Mouse (Mus musculus): ENCODE data around the gene Ccdc8.

The Ccdc8 gene

DNA sequence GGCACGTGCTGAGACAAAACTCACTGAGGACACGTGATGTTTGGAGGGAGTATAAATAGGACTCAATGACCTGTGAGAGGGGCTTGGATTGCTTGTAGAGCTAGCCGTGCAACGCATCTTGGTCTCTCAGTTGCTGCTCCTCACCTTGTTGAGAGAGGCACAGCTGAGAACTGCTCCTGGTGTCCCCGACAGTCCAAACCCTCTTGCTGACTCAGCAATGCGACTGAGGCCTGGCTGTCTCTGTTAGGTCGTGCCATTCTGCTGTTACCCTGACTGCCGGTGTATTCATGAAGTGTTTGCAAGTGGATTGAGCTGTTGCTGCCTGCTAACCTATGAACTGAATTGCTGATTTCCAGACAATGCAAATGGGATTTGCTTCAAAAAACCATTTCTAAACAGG is 16.2 kb upstream of the Ccdc8 start:
- DNase-seq (ENCODE audit: low spot score): no peak

DNA sequence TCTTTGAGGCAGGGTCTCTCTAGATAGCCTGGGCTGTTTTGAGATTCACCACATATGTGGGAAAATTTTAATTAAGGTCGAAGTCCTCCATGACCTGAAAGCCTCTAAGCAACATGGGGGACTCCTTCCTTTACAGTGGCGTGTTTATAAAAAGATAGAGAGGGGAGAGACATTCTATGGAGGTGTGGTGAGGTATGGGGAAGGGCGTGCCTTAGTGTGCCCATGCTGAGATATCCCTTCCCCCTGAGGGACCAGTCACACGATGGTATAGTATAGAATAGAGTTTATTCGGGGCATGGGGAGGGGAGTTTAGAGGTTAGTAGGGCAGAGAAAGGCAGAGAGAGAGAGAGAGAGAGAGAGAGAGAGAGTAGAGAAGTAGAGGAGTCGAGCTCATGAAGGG is 14.3 kb upstream of the Ccdc8 start:
- no peak for DNase-seq (ENCODE audit: low spot score)

DNA sequence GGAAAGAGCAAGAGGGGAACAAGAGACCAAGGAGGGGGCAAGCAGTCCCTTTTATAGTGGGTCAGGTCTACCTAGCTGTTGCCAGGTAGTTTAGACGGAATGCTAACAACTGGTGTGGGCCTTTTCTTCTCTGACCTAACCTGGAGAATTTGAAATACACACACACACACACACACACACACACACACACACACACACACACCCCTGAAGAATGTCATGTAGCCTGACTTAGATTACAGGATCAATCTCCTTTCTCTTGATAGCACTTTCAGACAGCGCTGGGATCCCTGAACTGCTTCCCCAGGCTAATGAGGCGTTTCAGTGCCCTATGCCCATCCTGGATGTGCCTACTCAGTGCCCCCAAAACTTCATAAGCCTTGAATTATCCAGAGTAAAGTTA is 13.9 kb upstream of the Ccdc8 start:
- no peak for DNase-seq (ENCODE audit: low spot score)

DNA sequence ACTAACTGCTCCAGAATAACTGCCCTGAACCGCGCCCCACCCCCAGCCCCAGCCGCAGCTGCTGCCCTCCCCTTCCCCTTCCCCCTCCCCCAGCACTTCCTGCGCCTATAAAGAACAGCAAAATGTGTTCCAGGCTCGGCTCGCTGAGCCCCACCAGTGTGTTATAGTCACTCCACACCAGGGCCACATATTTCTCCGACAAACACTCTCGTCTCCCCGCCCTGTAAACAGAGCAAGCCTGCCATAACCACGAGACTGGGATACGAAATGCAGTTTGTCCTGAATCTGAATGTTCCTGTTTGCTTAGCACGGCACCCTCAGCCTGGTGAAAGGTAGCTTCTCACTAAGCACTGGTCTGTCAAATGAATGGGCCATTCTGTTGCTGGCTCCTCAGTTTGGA is 12.2 kb upstream of the Ccdc8 start:
- no peak for DNase-seq (ENCODE audit: low spot score)

DNA sequence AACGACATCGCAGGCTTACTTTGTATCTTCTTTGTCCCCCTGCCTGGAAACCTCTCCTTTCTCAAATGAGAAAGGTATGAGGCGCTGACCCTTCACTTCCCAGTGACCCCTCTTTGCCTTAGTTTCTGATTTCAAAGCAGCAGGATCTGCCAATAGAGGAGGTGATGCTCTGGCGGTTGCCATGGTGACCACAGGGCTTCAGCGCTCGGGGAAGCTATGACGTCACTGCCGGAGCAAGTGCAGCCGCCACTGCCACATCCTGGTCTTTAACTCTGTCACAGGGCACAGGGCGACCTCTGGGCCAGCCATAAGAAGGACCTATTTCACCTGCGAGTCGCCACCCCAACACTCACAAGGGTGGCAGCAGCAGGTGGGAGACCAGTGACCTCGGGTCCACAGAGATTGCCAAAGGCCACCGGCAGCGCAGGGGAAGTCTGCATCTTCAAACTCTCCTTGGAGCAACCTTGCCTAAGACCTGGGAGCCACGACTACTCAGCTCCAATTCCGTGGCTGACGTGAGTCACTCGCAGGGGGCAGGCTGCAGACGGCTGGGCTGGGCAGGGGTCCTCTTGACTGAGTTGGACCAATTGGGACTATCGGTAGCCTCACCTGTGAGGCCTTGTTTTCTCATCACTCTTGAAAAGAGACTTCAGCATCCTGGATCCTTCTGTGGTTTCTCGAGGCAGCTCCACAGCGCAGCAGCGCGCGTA is 9.5 kb upstream of the Ccdc8 start, which contains the start of gene Gm42372:
TSS of gene Gm42372 (plus strand) at position 228 of the 710 bp plus-strand sequence.
- DNase-seq (ENCODE audit: low spot score): peak; percentile 90

- DNase-seq (ENCODE audit: low spot score): no peak
These were observed 4.9 kb upstream of the Ccdc8 start for GRCm38 (mm10) chr7:16987541-16988149.

DNA sequence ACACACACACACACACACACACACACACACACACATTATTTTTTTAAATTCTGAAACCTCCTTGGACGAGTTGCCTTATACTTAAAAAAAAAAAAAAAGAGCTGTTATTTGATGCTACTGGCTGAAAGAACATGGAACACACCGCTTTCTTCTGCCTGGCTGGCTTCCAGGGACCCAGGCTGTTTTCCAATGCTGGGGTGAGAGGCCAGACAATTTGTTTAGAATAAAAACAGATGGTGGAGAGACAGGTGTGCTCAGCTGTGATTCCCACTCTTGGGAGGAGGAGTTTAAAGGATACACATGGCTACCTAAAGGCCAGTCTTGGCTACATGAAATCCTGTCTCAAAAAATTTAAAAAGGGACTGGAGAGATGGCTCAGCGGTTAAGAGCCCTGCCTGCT is 4.1 kb upstream of the Ccdc8 start:
- no peak for DNase-seq (ENCODE audit: low spot score)

DNA sequence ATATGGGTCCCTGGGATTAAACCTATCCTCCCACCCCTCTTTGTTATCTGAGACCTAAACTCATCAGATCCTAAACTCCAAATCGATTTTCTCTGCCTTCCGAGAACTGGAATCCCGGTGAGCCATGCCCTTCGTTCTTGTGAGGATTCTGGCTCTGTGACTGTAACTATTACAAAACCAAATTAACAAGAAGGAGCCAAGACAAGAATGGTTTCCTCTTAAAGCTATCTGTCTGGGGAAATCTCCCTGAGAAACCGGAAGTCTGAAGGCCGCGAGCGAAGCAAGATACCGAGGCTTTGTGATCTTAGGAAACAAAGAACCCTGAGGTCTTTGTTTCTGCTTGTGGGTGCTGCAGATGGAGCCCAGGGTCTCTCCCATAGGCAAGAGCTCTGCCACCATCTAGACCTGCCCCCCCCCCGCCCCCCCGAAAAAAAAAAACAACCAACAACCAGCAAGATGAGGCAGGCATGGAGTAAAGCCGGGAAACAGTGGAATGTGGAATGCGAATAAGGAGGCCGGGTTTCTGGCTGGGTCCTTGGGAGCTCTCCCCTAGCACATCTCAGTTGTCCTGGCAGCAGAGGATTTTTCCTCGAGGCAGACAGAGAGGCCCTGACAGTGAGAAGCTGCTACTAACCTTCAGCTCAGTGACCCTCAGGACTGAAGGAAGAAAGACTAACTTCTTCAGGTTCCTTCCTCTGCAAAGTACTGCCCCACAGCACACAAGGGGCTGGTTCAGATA is 2.3 kb upstream of the Ccdc8 start:
- no peak for DNase-seq (ENCODE audit: low spot score)

DNA sequence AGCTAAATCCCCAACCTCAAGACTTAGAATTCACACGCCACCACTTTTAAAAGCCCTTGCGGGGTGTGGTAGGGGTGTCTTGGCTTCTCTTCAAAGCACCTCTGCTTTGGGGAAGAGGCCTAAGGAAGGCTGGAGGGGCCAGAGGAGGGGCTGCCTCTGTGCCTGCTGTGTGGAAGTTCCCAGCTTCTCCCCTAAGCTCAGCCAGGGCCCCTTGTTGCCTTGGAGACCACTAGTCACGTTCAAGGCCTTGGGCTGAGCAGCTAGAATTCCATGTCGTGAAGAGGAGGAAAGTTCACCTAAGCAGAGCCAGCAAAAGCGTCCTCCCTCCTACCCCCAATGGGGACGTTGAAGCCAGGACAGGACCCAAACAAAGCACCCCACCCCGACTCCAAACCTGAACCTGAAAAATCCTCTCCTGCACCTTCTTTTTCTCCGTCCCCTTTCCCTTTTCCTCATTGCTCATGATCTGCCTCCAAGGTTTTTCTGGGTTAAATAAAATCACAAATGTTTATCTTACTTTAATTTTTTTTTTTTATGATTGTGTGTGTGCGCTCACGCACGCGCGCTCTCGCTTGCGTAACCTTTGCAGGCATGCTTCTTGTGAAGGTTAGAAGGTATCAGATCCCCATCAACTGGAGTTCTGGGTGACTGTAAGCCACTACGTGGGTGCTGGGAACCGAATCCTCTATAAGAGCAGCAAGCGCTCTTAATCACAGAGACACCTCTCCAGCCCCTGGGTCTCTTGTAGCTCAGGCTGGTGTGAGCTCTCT is 642 bp upstream of the Ccdc8 start:
- no peak for DNase-seq (ENCODE audit: low spot score)

- no peak for DNase-seq (ENCODE audit: low spot score)
These were observed 1.3 kb downstream of the Ccdc8 start for GRCm38 (mm10) chr7:16993651-16994399.

DNA sequence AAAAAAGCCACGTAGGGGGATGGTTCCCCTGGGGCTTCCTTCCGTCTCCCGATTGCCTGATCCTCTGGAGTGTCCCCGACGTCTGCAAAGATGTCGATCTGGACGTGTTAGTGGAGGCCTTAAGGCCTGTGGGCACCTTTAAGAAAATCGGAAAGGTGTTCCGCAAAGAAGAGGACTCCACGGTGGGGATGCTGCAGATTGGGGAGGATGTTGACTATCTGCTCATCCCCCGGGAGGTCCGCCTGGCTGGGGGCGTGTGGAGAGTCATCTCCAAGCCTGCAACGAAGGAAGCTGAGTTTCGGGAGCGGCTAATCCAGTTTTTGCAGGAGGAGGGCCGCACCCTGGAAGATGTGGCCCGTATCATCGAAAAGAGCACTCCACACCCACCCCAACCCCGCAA is 1.9 kb downstream of the Ccdc8 start:
- no peak for DNase-seq (ENCODE audit: low spot score)

- no peak for DNase-seq (ENCODE audit: low spot score)
These were observed 2.8 kb downstream of the Ccdc8 start for GRCm38 (mm10) chr7:16995345-16995744.

GRCm38 (mm10) chr7:16999233-16999632 is 6.7 kb downstream of the Ccdc8 start:
- DNase-seq (ENCODE audit: low spot score): no peak

GRCm38 (mm10) chr7:16999650-17000049 is 7.1 kb downstream of the Ccdc8 start:
- DNase-seq (ENCODE audit: low spot score): peak; percentile 91

- DNase-seq (ENCODE audit: low spot score): peak; percentile 89
These were observed 10.1 kb downstream of the Ccdc8 start for GRCm38 (mm10) chr7:17002375-17003195.

GRCm38 (mm10) chr7:17003230-17003960 is 10.9 kb downstream of the Ccdc8 start:
- DNase-seq (ENCODE audit: low spot score): no peak

DNA sequence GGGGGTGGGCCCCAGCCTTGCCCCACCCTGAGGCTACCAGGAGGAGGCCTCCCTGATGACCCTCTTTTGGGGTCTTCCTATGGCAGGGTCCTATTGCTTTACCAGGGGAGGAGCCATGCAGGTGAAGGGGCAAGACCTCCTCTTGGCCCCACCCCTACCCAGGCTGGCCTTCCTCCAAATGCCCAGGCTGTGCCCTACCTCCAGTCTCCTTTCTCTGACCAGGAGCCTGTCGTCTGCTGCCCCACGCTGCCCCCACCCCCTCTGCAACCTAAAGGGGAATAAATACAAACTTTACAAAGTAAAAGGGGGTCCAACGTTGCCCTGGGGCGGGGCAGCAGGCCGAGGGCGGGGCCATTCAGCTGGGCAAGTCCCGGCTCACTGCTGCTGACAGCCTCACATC is 12.2 kb downstream of the Ccdc8 start:
- DNase-seq (ENCODE audit: low spot score): no peak

GRCm38 (mm10) chr7:17007300-17007699 is 14.8 kb downstream of the Ccdc8 start:
- no peak for DNase-seq (ENCODE audit: low spot score)

- DNase-seq (ENCODE audit: low spot score): no peak
These were observed 17.0 kb downstream of the Ccdc8 start for GRCm38 (mm10) chr7:17009326-17010009.

- DNase-seq (ENCODE audit: low spot score): no peak
These were observed 17.5 kb downstream of the Ccdc8 start for GRCm38 (mm10) chr7:17010010-17010347.
